Comparison of ENCODE assay signal across 36 mouse cellular contexts in the genomic region with DNA sequence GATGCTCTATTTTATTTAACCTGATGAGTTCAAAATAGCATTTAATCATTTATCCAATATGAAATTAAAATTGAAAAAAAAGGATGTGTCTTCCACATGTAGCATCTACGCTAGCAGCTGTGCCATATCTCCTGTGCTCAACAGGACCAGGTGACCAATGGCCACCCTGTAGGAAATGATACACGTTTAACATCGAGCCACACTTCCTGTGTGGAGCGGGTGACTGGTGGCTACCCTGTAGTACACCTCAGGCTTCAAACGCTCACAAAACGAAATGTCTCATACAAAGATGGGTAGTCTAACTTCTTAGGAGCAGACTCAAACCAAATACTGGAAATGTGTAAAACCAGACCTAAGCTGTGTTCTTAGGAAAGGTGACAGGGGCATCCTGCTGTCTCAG. TPM values are rescaled to one million over a fixed set of nuclear protein-coding genes. Genes with fewer than 3 reads are reported as not detected.
DNase-seq lines count a peak whose midpoint lies in the region; ATAC-seq lines count a peak whose summit lies in the region.
"Had no signal": no experiment of that assay in that cellular context is flagged by ENCODE, and none has a peak within 500 bp of the region (broad histone marks: within the 10 kb centered on the region; RNA-seq: fewer than 3 reads in every experiment).

No protein-coding gene starts in this region.

- H3K27me3 ChIP-seq in embryonic facial prominence, embryonic 14.5 days (replicated peaks; ENCODE audit: control insufficient read depth, insufficient read depth, low read length): no peaks in the 10 kb centered on the region
- H3K27me3 ChIP-seq in limb, embryonic 13.5 days: no peaks in the 10 kb centered on the region
- H3K27me3 ChIP-seq: CH12.LX; forebrain, embryonic 13.5 days; heart, embryonic 12.5 days; hindbrain, embryonic 15.5 days; midbrain, embryonic 13.5 days had no signal

- DNase-seq in right cerebral cortex, postnatal 10 days (ENCODE audit: low spot score in 2 of 2): peak; percentile 17 to 20
- DNase-seq in right cerebral cortex, postnatal 4 days: no peak
- no peak for DNase-seq in embryonic facial prominence, embryonic 14.5 days (ENCODE audit: low spot score)
- no peak for DNase-seq in gastrocnemius, postnatal 25 days
- DNase-seq: adrenal gland, adult 2 months; adrenal gland, postnatal 36 days; cerebellum, adult 8-10 months; gastrocnemius, postnatal 14 days; heart, adult 18-20 months; heart, postnatal 4 days; kidney, adult 11 months; kidney, postnatal 14 days; layer of hippocampus, adult 9-11 months; liver; lung, adult 2 months; lung, postnatal 10 days; right cerebral cortex, postnatal 14 days; thymus, postnatal 4 days had no signal

- H3K9ac ChIP-seq in embryonic facial prominence, embryonic 14.5 days (ENCODE audit: low read depth, low read length): no peak overlapping the region
- H3K9ac ChIP-seq in limb, embryonic 13.5 days: no peak overlapping the region
- H3K9ac ChIP-seq: forebrain, embryonic 13.5 days; heart, embryonic 12.5 days; hindbrain, embryonic 15.5 days; liver, embryonic 14.5 days; midbrain, embryonic 13.5 days had no signal

- H3K9me3 ChIP-seq in embryonic facial prominence, embryonic 14.5 days (ENCODE audit: control insufficient read depth, low read length): no peaks in the 10 kb centered on the region
- H3K9me3 ChIP-seq in limb, embryonic 13.5 days: no peaks in the 10 kb centered on the region
- H3K9me3 ChIP-seq: forebrain, embryonic 13.5 days; heart, embryonic 12.5 days; hindbrain, embryonic 15.5 days; midbrain, embryonic 13.5 days had no signal

- H3K27ac ChIP-seq in embryonic facial prominence, embryonic 14.5 days (replicated peaks; ENCODE audit: low read depth, low read length): peak overlapping the region; percentile 81
- H3K27ac ChIP-seq in limb, embryonic 13.5 days: peak overlapping the region; percentile 86
- H3K27ac ChIP-seq: forebrain, embryonic 13.5 days; hindbrain, embryonic 15.5 days; liver, embryonic 14.5 days; macrophage; midbrain, embryonic 13.5 days had no signal

- H3K4me3 ChIP-seq in embryonic facial prominence, embryonic 14.5 days (ENCODE audit: low read depth, low read length): no peak overlapping the region
- no peak overlapping the region for H3K4me3 ChIP-seq in limb, embryonic 13.5 days
- H3K4me3 ChIP-seq: erythroblast, embryonic 14.5 days; forebrain, embryonic 13.5 days; heart, embryonic 12.5 days; hindbrain, embryonic 15.5 days; midbrain, embryonic 13.5 days had no signal

- 62% methylated on average over 6 of the region's 6 CpGs for WGBS in embryonic facial prominence, embryonic 14.5 days
- 65% methylated on average over 6 of the region's 6 CpGs for WGBS in limb, embryonic 13.5 days

- ATAC-seq in embryonic facial prominence, embryonic 14.5 days (ENCODE audit: low read depth): no peak
- no peak for ATAC-seq in limb, embryonic 13.5 days (ENCODE audit: low FRiP score, low read depth)
- no peak for ATAC-seq in monocyte, adult 5-6 weeks (replicated peaks; ENCODE audit: insufficient number of reproducible peaks, low FRiP score, low TSS enrichment, poor library complexity, severe bottlenecking)
- ATAC-seq: activated CD4-positive, CD25-positive, alpha-beta regulatory T cell, adult 4 months; forebrain, embryonic 13.5 days; inflammation-experienced regulatory T-cells, adult 6 months; midbrain, embryonic 13.5 days had no signal

- peak overlapping the region; percentile 15; the same call in 1 of the 2 replicates for H3K4me2 ChIP-seq in embryonic facial prominence, embryonic 14.5 days (ENCODE audit: low read depth, low read length)
- peak overlapping the region; percentile 9; the same call in 1 of the 2 replicates for H3K4me2 ChIP-seq in limb, embryonic 13.5 days (replicated peaks)
- H3K4me2 ChIP-seq: forebrain, embryonic 13.5 days; heart, embryonic 12.5 days; hindbrain, embryonic 15.5 days; midbrain, embryonic 13.5 days had no signal

- no peaks in the 10 kb centered on the region for H3K36me3 ChIP-seq in embryonic facial prominence, embryonic 14.5 days (ENCODE audit: control insufficient read depth, insufficient read depth, low read length)
- no peaks in the 10 kb centered on the region for H3K36me3 ChIP-seq in limb, embryonic 13.5 days
- H3K36me3 ChIP-seq: heart, embryonic 12.5 days; hindbrain, embryonic 15.5 days; midbrain, embryonic 13.5 days had no signal

- H3K4me1 ChIP-seq in embryonic facial prominence, embryonic 14.5 days (ENCODE audit: control insufficient read depth, insufficient read depth, low read length): peaks cover 38% of the 10 kb centered on the region
- peaks cover 44% of the 10 kb centered on the region for H3K4me1 ChIP-seq in limb, embryonic 13.5 days
- H3K4me1 ChIP-seq: forebrain, embryonic 13.5 days; heart, embryonic 12.5 days; hindbrain, embryonic 15.5 days; midbrain, embryonic 13.5 days had no signal

RNA-seq across cellular contexts. Expression of a gene that starts 24.1 kb away (rescaled TPM):
- polyA plus RNA-seq in embryonic facial prominence, embryonic 14.5 days (2014; fragmentation: Nextera tagmentation; extraction: Ambion mirVana): 0.99 and 2.1 TPM in 2 replicates
- polyA plus RNA-seq in limb, embryonic 13.5 days (2015; fragmentation: Nextera tagmentation; extraction: Ambion mirVana): 1.7 and 2.4 TPM in 2 replicates
- under 1 TPM in 1 of 2 experiments, not detected in 1; 0.59 TPM for total RNA-seq in gastrocnemius, postnatal 25 days (2021)
- total RNA-seq in monocyte, adult 5-6 weeks (2017): not detected in 3 replicates
- total RNA-seq: adrenal gland, adult 2 months; adrenal gland, postnatal 36 days; CH12.LX; ES-E14; megakaryocyte-erythroid progenitor cell, adult 5-6 weeks had no signal
- polyA plus RNA-seq: adrenal gland, adult 2 months; C2C12; erythroblast, embryonic 14.5 days; forebrain, embryonic 13.5 days; hindbrain, embryonic 15.5 days; macrophage; midbrain, embryonic 13.5 days had no signal

RNA-seq across cellular contexts. Expression of a gene that starts 32.0 kb away (rescaled TPM):
- 0.10 and 0.14 TPM in 2 replicates for polyA plus RNA-seq in embryonic facial prominence, embryonic 14.5 days (2014; fragmentation: Nextera tagmentation; extraction: Ambion mirVana)
- 0.08 and 0.09 TPM in 2 replicates for polyA plus RNA-seq in limb, embryonic 13.5 days (2015; fragmentation: Nextera tagmentation; extraction: Ambion mirVana)
- total RNA-seq in gastrocnemius, postnatal 25 days (2021): 1 to 10 TPM; 1.2 to 2.2 TPM
- not detected in 3 replicates for total RNA-seq in monocyte, adult 5-6 weeks (2017)
- total RNA-seq: CH12.LX; ES-E14; megakaryocyte-erythroid progenitor cell, adult 5-6 weeks had no signal
- polyA plus RNA-seq: activated CD4-positive, CD25-positive, alpha-beta regulatory T cell, adult 4 months; adrenal gland, adult 2 months; C2C12; erythroblast, embryonic 14.5 days; forebrain, embryonic 13.5 days; heart, embryonic 12.5 days; hindbrain, embryonic 15.5 days; inflammation-experienced regulatory T-cells, adult 6 months; kidney, embryonic 14.5 days; liver, embryonic 14.5 days; macrophage; midbrain, embryonic 13.5 days; neural tube, embryonic 14.5 days; thymus, postnatal 0 days had no signal

Comparison
In these comparisons a context has a peak if more than half of its experiments do, and no peak if none do; other contexts are left out.
1. DNase-seq: peak in right cerebral cortex, postnatal 10 days (2 of 2); none in right cerebral cortex, postnatal 4 days (single experiment), embryonic facial prominence, embryonic 14.5 days (single experiment) and gastrocnemius, postnatal 25 days (single experiment).